Mouse (Mus musculus): ENCODE results near the gene Ptchd4. TPM values are rescaled to one million over a fixed set of nuclear protein-coding genes. Genes with fewer than 3 reads are reported as not detected.

Gene Ptchd4
- total RNA-seq (2021): under 1 TPM; 0.17 to 0.37 TPM
- long read RNA-seq, experiment 1: 0 reads
- long read RNA-seq, experiment 2: 0 reads

DNA sequence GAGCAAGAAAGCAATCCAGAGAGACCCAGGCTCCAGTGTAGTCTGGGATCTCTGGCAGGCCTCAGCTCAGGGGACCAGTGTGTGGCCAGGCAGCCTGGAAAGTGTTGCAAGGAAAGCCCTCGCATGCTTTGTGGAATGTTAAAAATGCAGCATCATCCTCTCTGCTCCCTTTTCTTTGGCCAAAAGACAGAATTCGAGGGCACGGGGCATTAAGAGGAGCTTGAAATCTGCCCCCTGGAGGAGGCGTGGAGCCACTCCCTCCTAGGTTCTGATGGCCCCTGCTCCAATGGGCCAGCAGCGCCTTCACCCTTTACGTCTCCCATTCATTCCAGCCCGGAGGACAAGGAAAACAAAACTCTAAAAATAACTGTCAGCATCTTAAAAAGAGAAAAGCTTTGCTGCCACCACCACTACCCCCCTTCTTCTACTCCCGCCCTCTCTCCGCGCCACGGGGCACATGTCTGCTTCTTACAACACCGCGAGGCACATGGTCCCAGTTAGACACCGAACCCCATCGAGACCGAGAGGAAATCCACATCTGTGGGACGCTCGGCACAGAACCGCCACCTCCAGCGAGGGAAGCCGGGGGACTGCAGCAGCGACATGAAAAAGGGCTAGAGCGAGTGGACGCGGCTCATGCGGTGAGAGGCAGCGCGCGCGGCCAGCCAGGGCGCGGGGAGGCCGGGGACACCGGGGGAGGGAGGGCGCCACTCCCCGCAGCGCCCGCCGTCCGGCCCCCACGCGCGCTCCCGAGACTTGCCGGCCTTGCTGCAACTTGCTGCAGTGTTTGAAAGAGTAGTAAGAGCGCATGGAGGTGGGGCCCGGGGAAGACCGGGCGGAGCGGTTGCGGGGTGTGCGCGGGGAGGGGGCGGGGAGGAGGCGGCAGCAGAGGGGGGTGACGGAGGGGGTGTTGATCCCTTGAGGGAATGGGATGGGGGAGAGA lies at the start of gene Ptchd4:
TSS of gene Ptchd4 (plus strand) at position 279 of the 943 bp plus-strand sequence.
- DNase-seq (ENCODE audit: low spot score in 2 of 2): no peak

DNA sequence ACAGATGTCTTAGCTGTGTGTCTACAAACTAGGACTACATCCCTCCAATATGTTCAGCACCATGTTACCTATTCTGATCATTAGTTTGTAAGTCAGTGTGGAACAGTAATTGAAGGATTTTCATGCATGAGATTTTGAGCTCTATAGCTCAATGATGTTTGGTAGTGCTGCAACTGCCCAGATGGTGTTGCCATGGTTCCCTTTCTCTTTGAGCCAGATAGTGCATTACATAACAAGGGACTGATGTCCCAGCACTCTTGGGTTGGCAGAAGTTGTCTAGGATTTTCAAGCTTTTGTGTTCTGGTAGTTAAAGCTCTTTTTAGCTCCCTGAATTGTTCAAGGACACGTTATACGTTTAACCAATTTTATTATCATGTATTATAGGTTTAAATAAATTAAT lies 38.9 kb upstream of the Ptchd4 start:
- no peak for DNase-seq (ENCODE audit: low spot score in 2 of 2)

DNA sequence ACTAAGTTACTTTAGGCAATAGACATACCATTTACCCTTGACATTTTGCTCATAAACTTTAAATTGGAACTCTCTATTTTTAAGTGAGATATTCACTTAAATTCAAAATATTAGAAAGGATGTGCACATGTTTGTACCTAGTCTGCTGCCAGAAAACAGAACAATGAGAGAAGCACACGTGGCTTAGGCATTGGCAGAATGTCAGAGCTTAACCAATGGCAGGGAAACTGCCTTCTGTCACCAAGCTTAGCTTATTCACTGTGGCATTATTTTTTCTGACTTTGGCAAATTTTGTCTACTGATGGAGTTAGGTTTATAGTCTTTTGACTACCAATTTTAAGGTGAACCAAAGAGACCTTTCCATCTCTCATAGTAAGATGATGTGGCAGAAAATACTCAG lies 31.4 kb upstream of the Ptchd4 start:
- DNase-seq (ENCODE audit: low spot score in 2 of 2): no peak

DNA sequence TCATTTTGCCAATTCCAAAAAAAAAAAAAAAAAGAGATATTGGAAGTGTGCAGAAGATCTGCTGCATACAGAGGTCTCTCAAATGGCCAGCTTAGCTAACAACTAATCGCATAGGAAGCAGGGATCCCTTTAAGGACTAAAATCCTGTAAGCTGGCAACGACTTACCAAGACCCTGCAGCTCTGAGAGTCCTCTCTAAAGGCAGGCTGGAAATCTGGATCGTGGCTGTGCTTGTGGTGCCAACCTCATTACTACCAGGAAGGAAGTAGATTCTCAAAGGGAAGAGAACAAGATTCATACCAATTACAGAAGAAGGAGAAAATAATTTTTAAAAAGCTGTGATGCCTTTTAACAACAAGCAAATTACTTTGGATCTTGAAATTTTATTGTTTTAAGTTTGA lies 29.5 kb upstream of the Ptchd4 start:
- no peak for DNase-seq (ENCODE audit: low spot score in 2 of 2)

DNA sequence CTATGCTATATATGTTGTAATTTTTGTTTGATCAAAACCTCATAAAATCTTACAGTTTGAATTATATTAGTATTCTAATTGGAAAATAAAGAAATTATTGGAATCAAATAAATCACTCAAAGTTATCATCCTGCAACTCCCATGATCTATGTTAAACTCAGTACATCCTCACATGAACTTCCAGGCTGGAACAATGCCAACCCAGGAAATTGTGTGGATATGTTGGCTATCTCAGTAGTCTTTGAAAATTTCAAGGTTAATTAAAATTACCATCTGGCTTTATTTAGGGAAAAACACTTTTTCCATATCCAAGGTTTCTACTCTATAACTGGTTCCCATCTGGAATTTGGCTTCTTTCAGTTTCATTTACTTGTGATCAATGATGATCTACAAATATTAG lies 25.4 kb upstream of the Ptchd4 start:
- no peak for DNase-seq (ENCODE audit: low spot score in 2 of 2)

DNA sequence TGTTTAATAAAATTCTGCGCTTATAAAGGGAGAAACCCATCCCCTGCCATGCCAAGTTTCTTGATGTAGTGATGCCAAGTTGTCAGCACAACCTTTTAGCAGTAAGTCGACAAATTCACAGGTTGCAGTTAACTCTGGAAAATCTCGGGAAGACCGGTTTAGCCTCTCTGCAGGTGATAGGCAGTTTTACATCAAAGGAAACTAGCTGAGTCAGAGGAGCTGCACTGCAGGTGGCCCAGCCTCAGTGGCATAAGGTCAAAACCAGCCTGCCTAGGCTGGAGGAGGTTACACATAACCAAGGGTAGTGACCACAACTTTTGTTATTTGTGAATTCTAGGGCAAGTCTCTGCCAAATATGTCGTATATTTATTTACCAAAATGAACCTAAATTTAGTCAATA lies 24.0 kb upstream of the Ptchd4 start:
- no peak for DNase-seq (ENCODE audit: low spot score in 2 of 2)

DNA sequence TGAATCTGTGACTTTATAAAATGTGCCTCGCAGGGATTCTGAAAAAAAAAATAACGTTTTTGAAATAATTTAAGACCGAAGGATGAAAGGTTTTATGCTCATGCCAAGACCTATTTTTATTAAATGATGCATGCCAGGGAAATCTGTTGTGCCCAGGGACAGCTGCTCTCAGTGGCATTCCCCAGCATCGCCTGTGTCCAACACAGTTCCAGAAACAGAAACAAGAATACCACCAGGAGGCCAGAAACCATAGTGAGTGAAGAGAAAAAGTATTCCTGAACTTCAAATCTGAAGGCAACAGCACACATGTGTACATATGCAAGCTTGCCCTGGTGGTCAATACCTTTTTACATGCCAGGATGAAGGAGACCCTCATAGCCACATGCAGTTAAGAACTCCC lies 17.8 kb upstream of the Ptchd4 start:
- no peak for DNase-seq (ENCODE audit: low spot score in 2 of 2)

DNA sequence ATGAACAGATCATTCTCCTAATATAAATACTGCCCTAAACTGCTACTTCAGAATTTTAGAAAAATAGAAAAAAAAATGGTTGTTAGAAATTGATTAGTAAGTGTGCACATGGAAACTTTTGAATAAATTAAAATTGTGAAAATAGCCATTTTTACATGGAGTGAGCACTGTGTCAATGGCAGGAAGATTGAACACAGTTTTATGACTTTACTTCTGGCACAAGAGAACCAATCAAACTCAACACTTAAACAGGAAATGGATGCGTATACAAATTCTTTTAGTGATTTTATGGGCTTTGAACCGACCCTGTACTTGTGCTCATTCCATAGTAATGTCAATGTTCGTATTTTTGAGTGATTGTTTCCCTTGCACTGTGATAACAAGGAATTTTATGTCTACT lies 16.1 kb upstream of the Ptchd4 start:
- no peak for DNase-seq (ENCODE audit: low spot score in 2 of 2)

DNA sequence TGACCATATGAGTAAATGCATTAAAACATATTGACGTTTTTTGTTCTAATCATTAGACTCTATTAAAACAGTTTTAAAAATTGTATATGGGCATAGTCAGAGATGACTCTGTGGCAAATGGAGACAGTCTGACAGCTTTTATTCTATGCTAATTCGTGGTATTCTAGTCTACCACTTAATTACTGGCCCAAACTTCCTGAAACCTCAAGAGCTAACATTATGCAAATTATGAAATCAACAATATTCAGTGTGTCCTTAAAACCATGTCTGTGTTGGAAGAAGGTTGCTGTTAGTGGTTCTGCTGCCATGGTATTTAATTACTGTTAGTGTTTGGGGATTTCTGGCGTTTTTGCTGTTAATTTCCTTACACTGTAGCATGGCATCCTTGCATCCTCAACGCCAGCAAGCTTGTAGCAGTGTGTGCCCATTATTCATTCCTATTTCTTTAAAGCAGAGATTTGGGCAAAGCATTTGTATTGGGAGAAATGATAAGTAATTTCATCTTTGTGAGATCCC lies 12.6 kb upstream of the Ptchd4 start:
- DNase-seq (ENCODE audit: low spot score in 2 of 2): no peak

DNA sequence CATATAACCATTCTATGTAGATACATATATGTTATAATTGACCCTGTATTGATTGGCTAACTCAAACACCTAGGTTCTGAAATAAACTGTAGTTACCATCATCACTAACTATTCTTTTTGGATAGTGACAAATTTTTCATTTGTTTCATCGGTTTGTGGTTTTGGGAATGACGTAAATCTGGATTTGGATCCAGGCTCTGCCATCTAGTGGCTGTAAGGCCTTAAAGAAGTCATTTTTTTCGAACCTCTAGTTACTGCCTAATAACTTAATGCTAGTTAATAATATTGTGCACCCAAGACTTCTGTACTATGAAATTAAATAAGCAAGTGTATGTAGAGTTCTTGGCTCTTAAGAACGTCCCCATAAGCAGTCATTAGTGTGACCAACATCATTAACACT lies 11.5 kb upstream of the Ptchd4 start:
- no peak for DNase-seq (ENCODE audit: low spot score in 2 of 2)

DNA sequence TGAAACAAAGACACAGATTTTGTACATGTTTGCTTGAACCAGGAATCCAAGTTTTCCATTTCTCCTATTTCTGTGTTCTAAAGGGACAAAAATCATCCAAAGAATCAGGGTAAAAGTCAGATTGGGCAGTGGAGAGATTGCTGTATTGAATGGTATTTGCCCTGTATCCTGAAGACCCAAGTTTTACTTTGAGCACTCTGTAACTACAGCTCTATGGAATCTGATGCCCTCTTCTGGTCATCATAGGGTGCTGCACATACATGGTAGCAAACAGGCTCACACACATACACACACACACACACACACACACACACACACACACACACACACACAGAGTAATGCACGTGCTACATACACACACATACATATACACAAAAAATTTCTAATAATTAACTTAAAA lies 8.7 kb upstream of the Ptchd4 start:
- DNase-seq (ENCODE audit: low spot score in 2 of 2): no peak

DNA sequence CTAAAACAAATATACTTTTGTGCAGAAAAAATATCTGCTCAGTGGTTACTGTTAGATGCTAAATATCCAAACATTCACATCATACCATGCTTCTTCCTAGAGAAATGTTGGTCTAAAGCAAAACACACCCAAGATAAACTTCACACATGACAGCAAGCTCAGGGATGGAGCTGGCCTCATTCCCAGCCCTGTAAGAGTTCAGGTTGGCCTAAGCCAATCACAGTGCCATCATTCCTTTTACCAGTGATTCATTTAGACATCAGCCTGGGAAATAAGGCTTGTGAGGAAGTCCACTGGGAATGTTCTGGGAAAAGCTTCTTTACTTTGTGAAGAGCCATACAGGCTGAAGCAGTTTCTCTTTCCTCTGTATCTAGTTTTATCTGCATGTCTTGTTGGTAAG lies 5.6 kb upstream of the Ptchd4 start:
- DNase-seq (ENCODE audit: low spot score in 2 of 2): no peak

DNA sequence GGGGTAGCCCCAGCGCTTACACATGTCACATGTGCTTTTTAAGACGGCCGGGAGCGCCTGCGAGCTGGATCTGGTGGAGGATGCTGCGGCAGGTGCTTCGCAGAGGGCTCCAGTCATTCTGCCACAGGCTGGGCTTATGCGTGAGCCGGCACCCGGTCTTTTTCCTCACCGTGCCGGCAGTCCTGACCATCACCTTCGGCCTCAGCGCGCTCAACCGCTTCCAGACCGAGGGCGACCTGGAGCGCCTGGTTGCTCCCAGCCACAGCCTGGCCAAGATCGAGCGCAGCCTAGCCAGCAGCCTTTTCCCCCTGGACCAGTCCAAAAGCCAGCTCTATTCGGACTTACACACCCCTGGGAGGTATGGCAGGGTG lies 850 bp downstream of the Ptchd4 start:
- DNase-seq (ENCODE audit: low spot score in 2 of 2): no peak

DNA sequence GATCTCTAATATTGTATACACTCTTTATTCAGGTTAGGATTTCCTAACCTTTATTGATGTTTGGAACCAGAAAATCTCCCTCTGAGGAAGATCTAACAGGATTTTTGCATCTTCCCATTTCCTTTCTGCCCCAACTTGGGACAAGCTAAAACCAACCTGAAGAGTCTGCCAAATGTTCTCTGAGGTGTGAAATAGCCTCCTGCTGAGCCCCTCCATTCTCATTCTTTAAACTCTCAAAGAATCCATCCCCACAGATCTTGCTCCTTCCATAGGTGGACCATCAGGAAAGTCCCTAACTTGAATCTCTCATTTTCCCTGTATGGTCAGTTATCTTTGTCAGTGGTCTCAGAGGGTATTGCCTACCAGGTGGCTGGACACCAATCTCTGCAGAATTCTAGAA lies 20.0 kb downstream of the Ptchd4 start:
- no peak for DNase-seq (ENCODE audit: low spot score in 2 of 2)

DNA sequence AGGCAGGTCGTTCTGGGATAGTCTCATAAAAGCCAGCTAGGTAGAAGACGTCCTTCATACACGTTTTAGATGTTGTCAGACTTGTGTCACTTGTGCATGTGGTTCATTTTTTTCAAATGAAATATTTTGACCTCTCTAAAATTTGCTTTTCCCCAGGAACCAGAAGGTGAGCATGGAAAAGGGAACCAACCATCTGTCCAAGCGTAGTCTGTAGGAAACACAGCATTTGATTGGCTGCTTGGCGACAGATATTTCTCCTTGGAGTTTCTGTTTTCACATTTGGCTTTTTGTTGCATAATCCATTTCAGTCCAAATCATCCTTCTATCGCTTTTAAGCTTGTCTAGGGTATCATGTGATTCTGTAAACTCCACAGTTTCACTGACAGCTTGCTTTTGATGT lies 20.8 kb downstream of the Ptchd4 start:
- DNase-seq (ENCODE audit: low spot score in 2 of 2): no peak

DNA sequence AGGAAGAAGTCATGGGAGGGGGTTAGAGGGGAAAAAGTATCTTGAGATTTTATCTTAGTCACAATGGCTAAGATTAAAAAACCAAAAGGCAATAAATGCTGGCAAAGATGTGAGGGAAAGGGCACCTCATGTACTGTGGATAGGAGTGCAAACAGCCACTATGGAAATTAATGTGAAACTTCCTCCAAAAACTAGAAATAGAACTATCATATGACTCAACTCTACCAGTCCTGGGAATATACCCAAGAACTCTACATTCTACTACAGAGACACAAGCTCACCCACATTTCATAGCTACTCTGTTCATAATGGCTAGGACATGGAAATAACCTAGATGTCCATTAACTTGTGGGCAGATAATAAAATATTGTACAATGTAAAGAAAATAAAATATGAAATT lies 30.3 kb downstream of the Ptchd4 start:
- DNase-seq (ENCODE audit: low spot score in 2 of 2): no peak

DNA sequence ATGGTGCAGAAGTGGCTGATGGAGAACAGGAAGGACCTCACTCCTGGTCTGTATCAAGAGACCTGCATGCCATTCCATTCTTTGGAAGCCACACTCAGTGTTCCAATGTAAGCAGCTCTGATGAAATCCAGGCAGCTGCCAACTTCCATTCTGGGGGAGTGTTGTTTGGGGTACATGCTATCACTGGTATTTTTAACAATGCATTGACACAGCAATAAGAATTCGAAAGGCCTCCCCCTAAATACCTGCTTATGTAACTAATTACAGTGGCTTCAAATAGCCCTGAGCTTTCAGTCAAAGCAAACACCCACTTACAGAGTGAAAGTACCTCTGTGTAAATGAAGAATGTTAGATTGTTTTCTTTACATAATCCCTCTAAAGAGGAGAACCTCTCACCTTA lies 42.7 kb downstream of the Ptchd4 start:
- DNase-seq (ENCODE audit: low spot score in 2 of 2): no peak

DNA sequence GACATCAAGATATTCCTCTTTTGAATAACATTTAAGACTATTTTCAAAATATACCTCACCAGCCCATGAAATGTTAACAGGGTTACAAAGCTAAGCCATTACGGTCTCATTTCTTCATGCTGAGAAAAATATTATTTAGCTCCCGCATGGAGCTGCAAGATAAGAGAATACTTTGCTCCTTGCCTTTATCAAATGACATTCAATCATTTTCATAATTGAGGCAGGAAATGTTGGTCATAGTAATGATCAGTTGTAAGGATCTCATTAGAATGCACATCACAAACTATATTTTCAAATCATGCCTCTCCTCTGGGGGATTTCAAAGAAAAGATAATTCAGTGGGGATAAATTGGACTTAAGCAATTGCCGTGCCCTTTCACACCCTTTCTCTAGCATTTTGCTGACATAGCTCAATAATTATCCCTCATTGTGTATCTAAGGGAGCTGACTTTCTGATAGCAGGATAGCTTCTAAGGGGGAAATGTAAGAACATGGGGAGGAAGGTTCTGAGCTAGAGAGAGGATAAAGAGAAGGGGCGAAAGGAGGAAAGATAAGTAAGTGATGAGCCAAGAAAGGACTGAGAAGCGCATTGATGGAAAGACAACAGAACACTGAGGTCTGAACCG lies 47.5 kb downstream of the Ptchd4 start:
- DNase-seq (ENCODE audit: low spot score in 2 of 2): no peak

DNA sequence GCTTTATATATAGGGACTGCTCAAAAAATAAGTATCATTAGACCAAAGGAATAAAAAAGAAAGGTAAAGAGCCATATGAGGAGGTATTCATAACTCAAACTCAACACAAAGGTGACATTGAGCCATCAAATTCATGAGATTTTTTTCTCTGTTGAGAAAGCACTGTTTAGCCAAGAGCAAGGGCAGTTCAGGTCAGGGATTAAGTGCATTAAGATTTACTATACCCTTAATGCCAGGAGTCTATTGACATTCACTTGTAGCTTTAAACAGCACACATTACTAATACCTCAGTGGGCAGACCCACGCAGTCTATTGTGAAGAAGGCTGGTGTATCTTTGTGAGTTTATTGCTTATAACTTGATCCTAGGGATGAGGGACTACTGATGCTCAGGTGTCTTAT lies 49.0 kb downstream of the Ptchd4 start:
- no peak for DNase-seq (ENCODE audit: low spot score in 2 of 2)

DNA sequence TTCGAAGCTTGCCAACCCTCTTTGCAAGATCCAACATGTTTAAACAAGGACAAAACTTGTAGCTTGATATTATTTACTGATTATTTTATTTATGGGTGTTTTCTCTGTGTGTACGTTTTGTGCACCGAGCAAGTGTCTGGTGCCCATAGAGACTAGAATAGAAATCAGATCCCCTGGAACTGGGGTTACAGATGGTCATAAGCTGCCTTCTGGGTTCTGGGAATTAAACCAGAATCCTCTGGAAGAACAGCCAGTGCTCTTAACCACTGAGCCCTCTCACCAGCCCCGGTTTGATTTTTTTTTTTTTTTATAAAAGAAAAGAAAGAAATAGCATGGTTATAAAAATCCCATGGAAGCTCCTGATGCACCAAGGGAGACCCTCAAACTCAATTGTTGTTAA lies 59.1 kb downstream of the Ptchd4 start:
- no peak for DNase-seq (ENCODE audit: low spot score in 2 of 2)

DNA sequence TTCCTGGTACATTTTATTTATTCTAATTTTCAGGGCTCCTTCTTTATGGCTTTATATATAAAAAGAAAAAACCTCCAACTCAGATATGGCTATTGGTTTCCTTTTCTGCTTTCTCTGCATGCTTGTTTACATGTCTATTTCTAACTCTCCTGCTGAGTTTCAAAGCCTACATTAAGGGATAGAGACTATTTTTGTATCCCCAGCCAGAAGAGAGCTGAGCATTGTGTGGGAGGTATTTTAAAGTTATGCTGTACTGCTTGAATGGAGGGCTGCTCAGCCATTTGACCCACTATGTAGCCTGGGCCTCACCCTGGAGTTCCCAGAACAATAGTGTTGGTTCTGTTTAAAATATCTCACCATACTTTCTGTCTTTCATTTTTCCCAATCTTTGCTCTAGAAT lies 77.3 kb downstream of the Ptchd4 start:
- no peak for DNase-seq (ENCODE audit: low spot score in 2 of 2)

DNA sequence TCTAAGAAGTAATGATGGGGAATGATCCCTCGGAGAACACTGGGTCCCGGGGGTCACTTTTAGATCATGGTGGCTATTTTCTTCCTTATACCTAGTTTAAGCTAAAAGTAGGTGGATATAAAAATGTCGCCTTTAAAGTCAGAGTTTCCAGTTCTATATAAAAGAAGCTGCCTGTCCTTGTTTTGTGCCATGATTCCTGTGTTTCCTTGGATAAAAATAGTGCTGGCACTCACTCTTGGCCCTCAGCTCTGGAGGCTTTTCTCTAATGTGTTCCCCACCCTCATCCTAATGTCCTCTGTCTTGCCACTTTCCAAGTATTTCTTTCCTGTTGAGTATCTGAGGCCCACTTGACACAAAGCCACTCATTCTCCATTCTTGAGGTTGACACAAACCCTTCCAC lies 79.6 kb downstream of the Ptchd4 start:
- DNase-seq (ENCODE audit: low spot score in 2 of 2): no peak

DNA sequence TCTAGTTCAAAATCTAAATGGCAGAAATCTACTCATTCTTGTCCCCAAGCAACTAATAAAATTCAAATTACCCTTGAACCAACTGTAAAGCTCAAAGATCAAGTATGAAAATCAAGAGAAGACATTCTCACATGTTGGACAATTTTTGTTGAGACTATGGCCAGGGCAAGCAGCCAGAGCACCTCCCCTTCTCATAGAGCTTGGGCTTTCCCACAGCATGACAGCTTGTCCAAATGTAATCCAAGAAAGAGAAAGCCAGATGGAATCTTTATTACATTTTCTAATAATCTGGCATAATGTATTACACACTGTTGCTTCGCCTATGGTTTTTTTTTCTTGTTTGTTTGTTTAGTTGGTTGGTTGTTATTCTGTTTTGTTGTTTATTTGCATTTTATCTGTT lies 102.7 kb downstream of the Ptchd4 start:
- DNase-seq (ENCODE audit: low spot score in 2 of 2): no peak
